Mouse (Mus musculus) hindbrain, embryonic 10.5 days (tissue): Measurements from ENCODE around the gene Smyd2. TPM values are rescaled to one million over a fixed set of nuclear protein-coding genes. Genes with fewer than 3 reads are reported as not detected.

Experiments
- DNase-seq: peaks from one replicate; pipeline ENCODE4 v3.0.0-alpha.2; 2017; ENCODE audit warnings: low spot score
- H3K27ac ChIP-seq: fragments of 300-500 bp; sonication (generic); 2 replicates; pipeline ENCODE4 v1.5.1; 2016; ENCODE audit warnings: mild to moderate bottlenecking, moderate library complexity
- H3K27me3 ChIP-seq: fragments of 300-500 bp; sonication (generic); 2 replicates; pipeline ENCODE4 v1.6.1; 2016; ENCODE audit warnings: mild to moderate bottlenecking; ENCODE audit not compliant: poor library complexity, insufficient read depth, severe bottlenecking
- H3K36me3 ChIP-seq: fragments of 300-500 bp; sonication (generic); 2 replicates; pipeline ENCODE4 v1.6.1; 2016; ENCODE audit warnings: mild to moderate bottlenecking, moderate library complexity
- H3K4me1 ChIP-seq: fragments of 300-500 bp; sonication (generic); replicated peaks from 2 replicates; pipeline ENCODE4 v1.6.1; 2016; ENCODE audit warnings: mild to moderate bottlenecking
- H3K4me3 ChIP-seq: fragments of 300-500 bp; sonication (generic); 2 replicates; pipeline ENCODE4 v1.5.1; 2016; ENCODE audit warnings: mild to moderate bottlenecking, moderate library complexity
- H3K9me3 ChIP-seq: fragments of 300-500 bp; sonication (generic); 2 replicates; pipeline ENCODE4 v1.6.1; 2016; ENCODE audit warnings: mild to moderate bottlenecking, moderate library complexity
- WGBS: fragments of 180-500 bp; shearing (Covaris S2); methylation state at CpG from one replicate; pipeline ENCODE4 v1.1.7; 2016; 5-methylcytosine and 5-hydroxymethylcytosine counted together
- polyA plus RNA-seq: library from polyadenylated mRNA; unstranded; fragments of >200 nt; fragmentation: Nextera tagmentation; extraction: Ambion mirVana; gene quantifications from 2 replicates; pipeline ENCODE4 v1.2.1, GENCODE M21; 2016

Gene Smyd2
- polyA plus RNA-seq, 1 experiment from 2014 or later: 59.7 TPM

DNA sequence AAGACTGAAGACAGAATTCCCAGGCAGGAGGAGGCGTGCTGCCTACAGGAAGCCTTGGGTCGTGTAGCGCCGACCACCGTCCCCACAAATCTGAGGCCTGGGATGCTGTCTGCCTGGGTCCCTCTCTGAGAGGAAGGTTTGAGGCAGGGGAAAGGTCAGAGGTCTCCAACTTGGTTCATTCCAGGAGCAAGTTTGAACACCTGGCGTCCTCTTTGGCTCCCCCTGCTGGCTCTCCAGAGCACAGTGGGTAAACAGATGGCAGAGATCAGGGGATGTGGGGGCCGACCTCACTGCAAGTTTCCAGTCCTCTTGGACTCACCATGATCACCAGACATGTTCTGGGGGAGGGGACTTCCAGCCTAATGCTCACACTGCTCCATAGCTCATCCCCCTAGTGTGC lies 39.3 kb downstream of the Smyd2 start:
- peak; percentile 56 for DNase-seq
- H3K9me3 ChIP-seq: no peaks in the 10 kb centered on the region
- peak overlapping the region; percentile 30; the same call in 1 of the 2 replicates for H3K27ac ChIP-seq
- no peaks in the 10 kb centered on the region for H3K27me3 ChIP-seq
- H3K4me3 ChIP-seq: no peak overlapping the region
- peaks cover 26% of the 10 kb centered on the region for H3K36me3 ChIP-seq
- 58% methylated on average over 7 of the region's 7 CpGs for WGBS
- peaks cover 28% of the 10 kb centered on the region for H3K4me1 ChIP-seq

DNA sequence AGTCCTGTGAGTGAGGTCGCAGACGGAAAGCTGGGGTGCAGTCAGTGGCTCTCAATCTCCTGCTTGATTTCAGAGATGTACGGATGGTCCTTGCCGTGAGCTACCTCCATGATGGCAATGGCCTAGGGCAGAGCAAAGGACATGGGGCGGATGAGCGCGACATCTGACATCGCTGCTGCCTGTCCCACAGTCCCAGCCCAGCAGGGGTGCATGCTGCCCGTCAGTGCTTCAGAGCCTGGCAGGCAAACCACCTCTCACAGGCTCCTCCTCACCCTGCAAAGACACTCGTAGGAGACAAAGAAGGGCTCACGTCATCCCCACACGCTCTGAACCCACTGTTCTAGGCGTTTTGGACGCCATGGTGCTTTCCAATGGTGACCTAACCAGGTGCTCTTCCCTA lies 41.4 kb downstream of the Smyd2 start:
- Histone ChIP-seq H3K9me3 (no peaks in the 10 kb centered on the region), H3K27ac (no peak overlapping the region), H3K27me3 (no peaks in the 10 kb centered on the region), H3K4me3 (no peak overlapping the region), H3K4me1 (peaks cover 32% of the 10 kb centered on the region), H3K36me3 (peaks cover 14% of the 10 kb centered on the region)
- DNase-seq: no peak
- WGBS: 67% methylated on average over 14 of the region's 14 CpGs

DNA sequence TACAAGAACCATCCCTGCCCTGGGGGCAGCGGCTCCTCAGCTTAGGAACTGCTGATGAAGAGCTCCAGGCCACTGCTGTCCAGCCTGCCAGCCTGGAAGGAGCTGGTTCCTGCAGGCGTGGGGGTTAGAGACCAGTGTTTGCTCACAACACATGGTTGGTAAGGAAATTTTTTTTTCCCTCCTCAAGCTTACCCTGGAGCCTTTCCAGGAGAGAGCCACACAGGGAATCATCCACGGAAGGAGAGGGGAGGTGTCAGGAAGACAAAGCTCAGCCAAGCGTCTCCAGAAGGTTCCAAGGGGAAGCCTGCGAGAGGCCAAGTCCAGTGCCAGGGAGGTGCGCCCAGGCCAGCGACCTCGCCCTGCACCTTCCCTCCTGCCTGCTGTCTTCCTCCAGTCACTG lies 42.2 kb downstream of the Smyd2 start:
- WGBS: 74% methylated on average over 8 of the region's 8 CpGs
- H3K36me3 ChIP-seq: peaks cover 13% of the 10 kb centered on the region
- DNase-seq: no peak
- no peak overlapping the region for H3K27ac ChIP-seq
- H3K27me3 ChIP-seq: no peaks in the 10 kb centered on the region
- no peak overlapping the region for H3K4me3 ChIP-seq
- H3K9me3 ChIP-seq: no peaks in the 10 kb centered on the region
- peaks cover 36% of the 10 kb centered on the region for H3K4me1 ChIP-seq

- no peaks in the 10 kb centered on the region for H3K9me3 ChIP-seq
- peaks cover 32% of the 10 kb centered on the region for H3K4me1 ChIP-seq
- no peaks in the 10 kb centered on the region for H3K27me3 ChIP-seq
- H3K36me3 ChIP-seq: peaks cover 13% of the 10 kb centered on the region
- no peak overlapping the region for H3K4me3 ChIP-seq
- H3K27ac ChIP-seq: no peak overlapping the region
- WGBS: 71% methylated on average over 2 of the region's 2 CpGs
- no peak for DNase-seq
Measured at GRCm38 (mm10) chr1:189879212-189879611, 43.0 kb downstream of the Smyd2 start.

- no peak overlapping the region for H3K4me3 ChIP-seq
- no peaks in the 10 kb centered on the region for H3K27me3 ChIP-seq
- no peaks in the 10 kb centered on the region for H3K9me3 ChIP-seq
- DNase-seq: no peak
- WGBS: 85% methylated on average over 8 of the region's 8 CpGs
- H3K36me3 ChIP-seq: peaks cover 6% of the 10 kb centered on the region; the same call in 1 of the 2 replicates
- peaks cover 18% of the 10 kb centered on the region for H3K4me1 ChIP-seq
- no peak overlapping the region for H3K27ac ChIP-seq
Measured at GRCm38 (mm10) chr1:189876162-189876561, 46.0 kb downstream of the Smyd2 start.

GRCm38 (mm10) chr1:189875439-189875861 lies 46.7 kb downstream of the Smyd2 start:
- Histone ChIP-seq H3K4me3 (no peak overlapping the region), H3K27ac (no peak overlapping the region), H3K27me3 (no peaks in the 10 kb centered on the region), H3K4me1 (peaks cover 18% of the 10 kb centered on the region), H3K36me3 (peaks cover 12% of the 10 kb centered on the region), H3K9me3 (no peaks in the 10 kb centered on the region)
- no peak for DNase-seq
- 40% methylated on average over 6 of the region's 6 CpGs for WGBS

DNA sequence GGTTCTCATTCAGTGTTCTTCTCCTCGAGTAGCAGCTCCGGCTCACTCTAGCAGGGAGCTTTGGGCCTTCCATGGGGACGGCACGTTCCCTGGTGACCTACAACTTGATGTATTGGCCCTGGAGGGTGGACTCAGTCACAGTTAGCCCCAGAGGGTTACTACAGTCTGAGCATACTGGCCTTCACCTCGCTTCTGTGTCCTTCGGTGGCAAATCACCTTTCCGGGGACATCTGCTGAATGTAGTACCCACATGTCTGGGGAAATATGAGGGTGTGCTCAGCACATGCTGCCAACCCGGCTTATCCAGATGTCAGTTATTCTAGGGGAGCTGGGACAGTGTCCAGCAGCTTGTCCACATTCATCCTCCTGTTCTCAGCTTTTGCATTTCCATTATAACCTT lies 48.6 kb downstream of the Smyd2 start:
- DNase-seq: no peak
- WGBS: 92% methylated on average over 8 of the region's 8 CpGs

GRCm38 (mm10) chr1:189872050-189872449 lies 50.1 kb downstream of the Smyd2 start:
- H3K36me3 ChIP-seq: peaks cover 15% of the 10 kb centered on the region
- no peak for DNase-seq
- 92% methylated on average over 4 of the region's 4 CpGs for WGBS
- no peaks in the 10 kb centered on the region for H3K9me3 ChIP-seq
- H3K27ac ChIP-seq: no peak overlapping the region
- H3K27me3 ChIP-seq: no peaks in the 10 kb centered on the region
- H3K4me3 ChIP-seq: no peak overlapping the region
- H3K4me1 ChIP-seq: peaks cover 20% of the 10 kb centered on the region

More for the DNA sequence above, 48.6 kb downstream of the Smyd2 start:
- Histone ChIP-seq H3K9me3 (no peaks in the 10 kb centered on the region), H3K4me1 (peaks cover 15% of the 10 kb centered on the region), H3K36me3 (peaks cover 15% of the 10 kb centered on the region), H3K27me3 (no peaks in the 10 kb centered on the region), H3K27ac (no peak overlapping the region), H3K4me3 (no peak overlapping the region)

- Histone ChIP-seq H3K27ac (no peak overlapping the region), H3K36me3 (peaks cover 15% of the 10 kb centered on the region), H3K9me3 (no peaks in the 10 kb centered on the region), H3K4me3 (no peak overlapping the region), H3K27me3 (no peaks in the 10 kb centered on the region), H3K4me1 (peaks cover 20% of the 10 kb centered on the region)
- DNase-seq: no peak
- 95% methylated on average over 8 of the region's 8 CpGs for WGBS
Measured at GRCm38 (mm10) chr1:189871625-189872024, 50.5 kb downstream of the Smyd2 start.

GRCm38 (mm10) chr1:189870539-189870938 lies 51.6 kb downstream of the Smyd2 start:
- WGBS: 82% methylated on average over 8 of the region's 8 CpGs
- no peak overlapping the region for H3K4me3 ChIP-seq
- no peak for DNase-seq

DNA sequence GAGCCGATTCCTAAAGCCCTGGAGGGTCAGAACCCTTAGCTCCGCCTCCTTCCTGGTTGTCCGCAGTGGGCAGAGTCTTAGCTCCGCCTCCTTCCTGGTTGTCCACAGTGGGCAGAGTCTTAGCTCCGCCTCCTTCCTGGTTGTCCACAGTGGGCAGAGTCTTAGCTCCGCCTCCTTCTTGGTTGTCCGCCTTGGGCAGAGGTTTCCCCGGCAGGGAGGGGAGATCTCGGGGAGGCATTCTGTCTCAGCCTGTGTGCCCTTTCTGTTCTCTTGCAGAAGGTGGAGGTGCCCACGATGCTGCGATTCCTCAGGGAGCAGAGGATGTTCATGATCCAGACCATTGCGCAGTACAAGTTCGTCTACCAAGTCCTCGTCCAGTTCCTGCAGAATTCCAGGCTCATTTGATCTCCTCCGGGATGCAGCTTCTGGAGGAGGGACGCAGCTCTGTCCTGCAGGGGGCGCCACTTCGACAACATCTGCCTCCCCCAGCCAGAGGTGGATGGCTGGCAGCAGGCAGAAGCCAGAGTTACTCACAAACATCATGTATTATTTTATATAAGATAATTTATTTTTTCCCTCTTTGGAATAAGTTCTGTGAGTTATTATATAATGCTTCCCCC lies 52.4 kb downstream of the Smyd2 start:
- DNase-seq: no peak
- WGBS: 94% methylated on average over 18 of the region's 18 CpGs
- Histone ChIP-seq H3K27me3 (no peaks in the 10 kb centered on the region), H3K27ac (no peak overlapping the region), H3K4me3 (no peak overlapping the region), H3K36me3 (peaks cover 19% of the 10 kb centered on the region), H3K4me1 (peaks cover 8% of the 10 kb centered on the region), H3K9me3 (no peaks in the 10 kb centered on the region)

More at GRCm38 (mm10) chr1:189870539-189870938, 51.6 kb downstream of the Smyd2 start:
- Histone ChIP-seq H3K36me3 (peaks cover 15% of the 10 kb centered on the region), H3K9me3 (no peaks in the 10 kb centered on the region), H3K27me3 (no peaks in the 10 kb centered on the region), H3K27ac (no peak overlapping the region), H3K4me1 (peaks cover 14% of the 10 kb centered on the region)

DNA sequence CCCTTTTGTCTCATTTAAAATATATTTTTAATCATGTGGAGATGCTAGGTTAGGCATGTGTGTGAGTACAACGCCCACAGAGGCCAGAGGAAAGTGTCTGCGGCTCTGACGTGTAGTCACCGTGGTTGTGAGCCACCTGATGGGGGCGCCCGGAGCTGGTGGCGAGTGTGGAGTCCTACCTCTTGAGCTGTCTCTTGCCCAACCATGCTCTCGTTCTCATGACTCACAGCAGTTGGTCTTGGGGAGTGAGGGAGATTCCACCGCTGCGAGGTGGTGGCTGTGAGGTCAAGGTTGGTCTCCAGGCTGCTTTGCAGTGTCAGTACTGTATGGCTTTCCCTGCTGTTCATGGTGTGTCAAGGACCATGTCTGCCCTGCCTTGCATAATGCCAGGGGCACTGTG lies 54.1 kb downstream of the Smyd2 start:
- no peak for DNase-seq
- H3K4me1 ChIP-seq: peaks cover 5% of the 10 kb centered on the region
- H3K9me3 ChIP-seq: no peaks in the 10 kb centered on the region
- peaks cover 27% of the 10 kb centered on the region for H3K36me3 ChIP-seq
- H3K4me3 ChIP-seq: no peak overlapping the region
- H3K27ac ChIP-seq: 0 out of 2 replicates have a peak overlapping the region, but pooled peaks have one; percentile 8
- 85% methylated on average over 10 of the region's 10 CpGs for WGBS
- H3K27me3 ChIP-seq: no peaks in the 10 kb centered on the region

- Histone ChIP-seq H3K9me3 (no peaks in the 10 kb centered on the region), H3K4me3 (no peak overlapping the region), H3K4me1 (peaks cover 5% of the 10 kb centered on the region), H3K36me3 (peaks cover 32% of the 10 kb centered on the region), H3K27me3 (no peaks in the 10 kb centered on the region), H3K27ac (peak overlapping the region; percentile 46)
- 70% methylated on average over 9 of the region's 9 CpGs for WGBS
- no peak for DNase-seq
Measured at GRCm38 (mm10) chr1:189867497-189867896, 54.7 kb downstream of the Smyd2 start.

GRCm38 (mm10) chr1:189867034-189867433 lies 55.1 kb downstream of the Smyd2 start:
- peaks cover 5% of the 10 kb centered on the region for H3K4me1 ChIP-seq
- peaks cover 32% of the 10 kb centered on the region for H3K36me3 ChIP-seq
- no peak overlapping the region for H3K4me3 ChIP-seq
- H3K27me3 ChIP-seq: no peaks in the 10 kb centered on the region
- WGBS: 81% methylated on average over 5 of the region's 5 CpGs
- H3K9me3 ChIP-seq: no peaks in the 10 kb centered on the region
- peak overlapping the region; percentile 46 for H3K27ac ChIP-seq
- no peak for DNase-seq
